Mouse (Mus musculus) adrenal gland, adult 18-20 months (tissue): ENCODE results near the gene Gm49353. TPM values are rescaled to one million over a fixed set of nuclear protein-coding genes. Genes with fewer than 3 reads are reported as not detected.

Source experiments
- total RNA-seq, 2 experiments: library from RNA; stranded (reverse); gene quantifications; 1 replicate in 1 of 2; 2 replicates in 1 of 2; pipeline ENCODE4 v1.2.3; 2021

The Gm49353 gene
- total RNA-seq, 2 experiments from 2014 or later: 2.5 to 3.8 TPM

Other genes starting within 250 kb of the Gm49353 start
- gene 2310057J18Rik, start 212.7 kb upstream of the Gm49353 start, total RNA-seq: not detected
- 1 to 10 TPM; 9.5 to 9.7 TPM for gene Soga3, start 55.1 kb upstream of the Gm49353 start, total RNA-seq
- 1 to 10 TPM; 5.7 to 9.2 TPM for gene 9330159F19Rik, start 12.7 kb downstream of the Gm49353 start, total RNA-seq
- 100 to 1,000 TPM; 169 to 247 TPM for gene Echdc1, start 114.2 kb downstream of the Gm49353 start, total RNA-seq
- gene Rnf146, start 163.5 kb downstream of the Gm49353 start, total RNA-seq: 10 to 100 TPM; 46.6 to 58.6 TPM